Mouse (Mus musculus): ENCODE measurements around the gene Add1. TPM values are rescaled to one million over a fixed set of nuclear protein-coding genes. Genes with fewer than 3 reads are reported as not detected.

Add1 gene
- 176 and 187 TPM in 2 replicates for polyA plus RNA-seq (2015; fragmentation: Nextera tagmentation; extraction: Ambion mirVana)

DNA sequence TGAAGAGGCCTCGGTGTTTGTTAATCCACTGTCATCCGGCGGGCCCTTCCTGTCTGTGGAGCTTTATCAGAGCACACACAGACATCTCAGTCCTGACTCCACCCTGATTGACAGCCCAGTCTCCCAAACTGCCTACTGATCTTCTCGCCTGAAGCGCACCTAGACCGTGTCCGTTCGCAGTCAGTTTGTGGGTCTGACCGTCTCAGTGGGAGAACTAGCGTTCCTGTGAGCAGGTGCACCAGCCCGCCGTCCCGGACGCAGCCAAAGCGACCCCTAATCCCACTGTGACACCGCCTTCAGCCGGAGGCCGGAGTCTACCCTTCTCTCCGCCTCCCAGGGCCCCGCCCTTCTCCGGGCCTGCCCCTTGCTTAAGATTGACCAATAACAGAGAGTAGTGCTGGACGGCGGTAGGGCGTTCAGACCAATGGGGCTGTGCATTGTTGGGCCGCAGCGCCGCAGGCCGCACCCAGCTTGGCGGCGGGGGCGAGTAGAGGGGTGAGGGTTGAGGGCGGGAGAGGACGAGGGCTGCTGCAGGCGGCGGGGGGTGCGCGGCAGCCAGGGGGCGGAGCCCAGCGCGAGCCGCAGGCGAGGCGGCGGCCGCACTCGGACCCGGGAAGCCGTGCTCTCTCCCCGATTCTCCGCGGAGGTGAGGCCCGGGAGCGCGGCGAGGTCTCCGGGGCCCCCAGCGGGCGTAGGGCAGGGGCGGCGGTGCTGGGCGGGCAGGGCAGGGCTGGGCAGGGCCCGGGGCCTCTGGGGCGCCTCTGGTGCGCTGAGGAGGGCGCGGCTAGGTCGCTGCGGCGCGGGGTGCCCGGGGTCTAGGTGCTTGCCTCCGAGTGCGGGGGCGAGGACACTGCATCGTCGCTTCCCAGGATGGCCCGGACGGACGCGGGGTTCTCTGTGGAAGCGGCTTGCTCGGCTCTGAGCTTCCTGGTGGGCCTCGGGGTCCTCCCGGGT is at the start of gene Add1:
Add1 (plus strand) TSS at position 397 of the 954 bp plus-strand sequence.
- Histone ChIP-seq H3K9me3 (replicated peaks; ENCODE audit: control insufficient read depth, low read length) (no peaks in the 10 kb centered on the region), H3K4me1 (ENCODE audit: control insufficient read depth, insufficient read depth, low read length) (peaks cover 18% of the 10 kb centered on the region), H3K4me2 (ENCODE audit: low read depth, low read length) (peak within 1 kb of the TSS; percentile 84), H3K9ac (ENCODE audit: low read length) (peak within 1 kb of the TSS; percentile 99), H3K27me3 (ENCODE audit: control insufficient read depth, insufficient read depth, low read length) (no peaks in the 10 kb centered on the region), H3K27ac (ENCODE audit: low read length) (peak within 1 kb of the TSS; percentile 95), H3K36me3 (ENCODE audit: control insufficient read depth, insufficient read depth, low read length) (no peaks in the 10 kb centered on the region), H3K4me3 (replicated peaks; ENCODE audit: low read length) (peak within 1 kb of the TSS; percentile 88)
- under 1% methylated on average over 73 of the region's 84 CpGs for WGBS
- peak; percentile 100 for ATAC-seq (ENCODE audit: insufficient read depth, low FRiP score)

DNA sequence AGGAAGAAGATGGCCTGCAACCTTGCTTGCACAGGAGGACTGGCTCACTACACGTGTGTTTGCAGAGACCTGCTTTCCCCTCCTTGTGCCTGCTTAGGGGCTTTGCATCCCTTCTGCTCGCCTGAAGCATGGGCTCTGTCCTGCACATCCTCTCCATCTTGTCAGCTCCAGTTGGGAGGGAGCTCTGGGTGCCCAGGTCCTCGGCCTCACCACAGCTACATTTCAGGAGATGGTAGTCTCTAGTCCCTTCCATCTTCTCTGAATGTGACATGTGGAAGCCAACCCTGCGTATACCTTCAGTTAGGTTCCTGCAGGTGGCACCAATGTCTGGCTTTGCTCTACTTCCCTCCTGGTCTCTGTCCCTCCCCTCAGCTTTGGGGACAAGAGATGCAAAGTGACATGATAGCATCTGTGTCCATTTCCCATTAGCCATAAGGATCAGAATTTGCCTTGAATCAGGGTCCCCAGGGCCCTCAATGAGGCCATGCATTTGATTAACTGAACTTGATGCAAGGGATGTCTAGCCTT is 49.4 kb upstream of the Add1 start:
- H3K27me3 ChIP-seq (ENCODE audit: control insufficient read depth, insufficient read depth, low read length) = no peaks in the 10 kb centered on the region
- peaks cover 13% of the 10 kb centered on the region for H3K4me1 ChIP-seq (ENCODE audit: control insufficient read depth, insufficient read depth, low read length)
- H3K4me3 ChIP-seq (replicated peaks; ENCODE audit: low read length) = no peak overlapping the region
- H3K4me2 ChIP-seq (ENCODE audit: low read depth, low read length) = no peak overlapping the region
- ATAC-seq (ENCODE audit: insufficient read depth, low FRiP score) = no peak
- WGBS = 59% methylated on average over 4 of the region's 4 CpGs
- H3K9ac ChIP-seq (ENCODE audit: low read length) = no peak overlapping the region
- no peaks in the 10 kb centered on the region for H3K9me3 ChIP-seq (replicated peaks; ENCODE audit: control insufficient read depth, low read length)
- no peak overlapping the region for H3K27ac ChIP-seq (ENCODE audit: low read length)
- H3K36me3 ChIP-seq (ENCODE audit: control insufficient read depth, insufficient read depth, low read length) = no peaks in the 10 kb centered on the region

DNA sequence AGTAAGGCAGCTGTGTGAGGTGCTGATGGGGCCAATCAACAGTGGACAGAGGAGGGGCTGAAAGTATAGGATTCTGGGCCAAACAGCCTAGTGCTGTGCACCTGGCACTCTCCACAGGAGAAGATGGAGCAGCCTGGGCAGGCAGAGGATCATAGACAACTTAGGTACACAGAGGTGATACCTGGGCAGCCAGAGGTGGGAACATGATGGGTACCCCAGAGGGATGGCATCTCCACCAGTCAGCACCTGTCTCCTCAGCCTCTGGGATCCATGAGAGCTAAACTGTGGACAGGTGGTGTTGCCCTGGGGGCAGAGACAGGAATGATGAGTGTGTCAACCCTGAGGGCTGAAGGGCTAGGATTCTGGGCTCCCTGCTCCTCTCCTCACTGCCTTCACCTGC is 49.0 kb upstream of the Add1 start:
- H3K27ac ChIP-seq (ENCODE audit: low read length) = no peak overlapping the region
- no peaks in the 10 kb centered on the region for H3K9me3 ChIP-seq (replicated peaks; ENCODE audit: control insufficient read depth, low read length)
- no peak overlapping the region for H3K4me3 ChIP-seq (replicated peaks; ENCODE audit: low read length)
- H3K4me1 ChIP-seq (ENCODE audit: control insufficient read depth, insufficient read depth, low read length) = peaks cover 13% of the 10 kb centered on the region
- no peak overlapping the region for H3K9ac ChIP-seq (ENCODE audit: low read length)
- ATAC-seq (ENCODE audit: insufficient read depth, low FRiP score) = no peak
- no peaks in the 10 kb centered on the region for H3K27me3 ChIP-seq (ENCODE audit: control insufficient read depth, insufficient read depth, low read length)
- H3K36me3 ChIP-seq (ENCODE audit: control insufficient read depth, insufficient read depth, low read length) = no peaks in the 10 kb centered on the region
- no peak overlapping the region for H3K4me2 ChIP-seq (ENCODE audit: low read depth, low read length)

DNA sequence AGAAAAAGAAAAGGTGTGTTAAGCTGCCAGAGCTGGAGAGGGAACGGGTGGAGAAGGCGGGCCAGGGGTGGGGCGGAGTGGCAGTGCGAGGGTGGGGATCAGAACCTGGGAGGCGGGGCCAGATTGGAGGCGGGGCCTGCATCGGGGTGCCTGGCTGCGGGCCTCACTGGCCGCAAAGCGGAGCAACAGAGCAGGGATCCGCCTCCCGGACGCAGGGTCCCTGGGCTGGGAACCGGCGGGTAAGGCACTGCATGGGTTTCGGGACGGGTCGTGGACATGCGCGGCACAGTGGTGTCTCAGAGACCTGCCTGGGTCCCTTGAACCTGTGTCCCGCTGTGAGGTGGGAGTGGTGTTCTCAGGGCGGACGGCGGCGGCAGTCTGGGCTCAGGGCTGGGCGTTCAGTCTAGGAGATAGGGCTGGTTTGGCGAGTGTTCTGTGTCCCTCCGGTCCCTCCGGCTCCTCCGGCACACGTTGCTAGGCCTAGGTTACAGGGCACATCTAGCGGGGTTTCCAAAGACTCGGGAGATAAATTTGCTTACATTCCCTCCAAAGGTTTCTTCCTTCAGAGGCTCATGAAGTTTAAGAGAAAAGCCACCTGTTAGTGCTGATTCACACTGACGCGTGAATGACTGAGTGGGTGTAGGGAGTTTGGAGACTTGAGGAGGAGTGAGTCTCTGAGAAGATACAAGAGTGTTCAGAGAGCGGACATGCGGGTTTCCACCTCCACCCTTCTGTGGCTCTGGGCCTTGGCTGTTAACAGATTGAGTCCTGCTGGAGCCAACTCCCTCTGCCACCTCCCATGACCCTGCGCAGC is 47.6 kb upstream of the Add1 start, which contains the start of gene Sh3bp2:
Sh3bp2 (plus strand) TSS at position 176 of the 814 bp plus-strand sequence.
- 3% methylated on average over 38 of the region's 38 CpGs for WGBS
- Histone ChIP-seq H3K4me1 (ENCODE audit: control insufficient read depth, insufficient read depth, low read length) (peaks cover 10% of the 10 kb centered on the region), H3K27ac (ENCODE audit: low read length) (peak within 1 kb of the TSS; percentile 38; the same call in 1 of the 2 replicates), H3K36me3 (ENCODE audit: control insufficient read depth, insufficient read depth, low read length) (no peaks in the 10 kb centered on the region), H3K9me3 (replicated peaks; ENCODE audit: control insufficient read depth, low read length) (no peaks in the 10 kb centered on the region), H3K4me3 (replicated peaks; ENCODE audit: low read length) (peak within 1 kb of the TSS; percentile 69), H3K27me3 (ENCODE audit: control insufficient read depth, insufficient read depth, low read length) (no peaks in the 10 kb centered on the region), H3K9ac (ENCODE audit: low read length) (peak within 1 kb of the TSS; percentile 72), H3K4me2 (ENCODE audit: low read depth, low read length) (peak within 1 kb of the TSS; percentile 81)
- ATAC-seq (ENCODE audit: insufficient read depth, low FRiP score) = peak; percentile 94

DNA sequence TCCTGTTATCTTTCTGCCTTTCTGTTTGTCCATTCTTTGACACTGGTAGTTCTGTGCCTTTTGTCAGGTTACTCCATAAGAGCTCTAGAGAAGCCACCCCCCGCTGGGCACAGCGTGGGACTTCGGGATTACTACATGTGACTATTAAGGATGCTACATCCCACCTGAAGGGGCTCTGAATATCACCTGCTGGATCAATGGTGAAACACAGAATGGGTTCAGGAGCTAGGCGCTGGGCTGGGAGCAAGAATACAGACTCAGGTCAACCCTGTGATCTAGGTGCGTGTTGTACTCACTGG is 47.0 kb upstream of the Add1 start:
- H3K36me3 ChIP-seq (ENCODE audit: control insufficient read depth, insufficient read depth, low read length) = no peaks in the 10 kb centered on the region
- 46% methylated on average over 5 of the region's 5 CpGs for WGBS
- peak overlapping the region; percentile 38; the same call in 1 of the 2 replicates for H3K27ac ChIP-seq (ENCODE audit: low read length)
- peak overlapping the region; percentile 81 for H3K4me2 ChIP-seq (ENCODE audit: low read depth, low read length)
- peak overlapping the region; percentile 72; the same call in 1 of the 2 replicates for H3K9ac ChIP-seq (ENCODE audit: low read length)
- ATAC-seq (ENCODE audit: insufficient read depth, low FRiP score) = no peak
- peak overlapping the region; percentile 69 for H3K4me3 ChIP-seq (replicated peaks; ENCODE audit: low read length)
- H3K27me3 ChIP-seq (ENCODE audit: control insufficient read depth, insufficient read depth, low read length) = no peaks in the 10 kb centered on the region
- H3K9me3 ChIP-seq (replicated peaks; ENCODE audit: control insufficient read depth, low read length) = no peaks in the 10 kb centered on the region
- peaks cover 6% of the 10 kb centered on the region; the same call in 1 of the 2 replicates for H3K4me1 ChIP-seq (ENCODE audit: control insufficient read depth, insufficient read depth, low read length)

DNA sequence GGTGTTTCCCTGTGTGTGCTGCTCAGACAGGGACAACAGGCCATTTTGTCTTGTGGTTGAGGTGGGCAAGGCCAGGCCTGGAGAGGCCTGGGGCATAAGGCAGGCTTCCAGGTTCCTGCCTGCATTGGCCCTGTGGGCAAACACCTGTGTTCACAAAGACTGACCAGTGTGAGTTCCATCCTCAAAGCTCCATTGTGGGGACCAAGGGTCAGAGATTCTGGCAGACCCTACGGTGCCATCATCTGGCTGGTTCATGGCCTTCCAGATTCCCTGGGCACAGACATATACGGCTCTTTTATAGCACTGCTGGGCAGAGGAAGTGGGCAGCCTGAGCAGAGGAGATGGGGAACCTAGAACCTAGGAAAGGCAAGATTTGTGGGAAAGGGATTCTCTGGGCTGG is 46.1 kb upstream of the Add1 start:
- Histone ChIP-seq H3K27ac (ENCODE audit: low read length) (no peak overlapping the region), H3K36me3 (ENCODE audit: control insufficient read depth, insufficient read depth, low read length) (no peaks in the 10 kb centered on the region), H3K4me2 (ENCODE audit: low read depth, low read length) (no peak overlapping the region), H3K4me1 (ENCODE audit: control insufficient read depth, insufficient read depth, low read length) (peaks cover 6% of the 10 kb centered on the region; the same call in 1 of the 2 replicates), H3K27me3 (ENCODE audit: control insufficient read depth, insufficient read depth, low read length) (no peaks in the 10 kb centered on the region), H3K9me3 (replicated peaks; ENCODE audit: control insufficient read depth, low read length) (no peaks in the 10 kb centered on the region), H3K9ac (ENCODE audit: low read length) (no peak overlapping the region), H3K4me3 (replicated peaks; ENCODE audit: low read length) (no peak overlapping the region)
- 89% methylated on average over 2 of the region's 2 CpGs for WGBS
- ATAC-seq (ENCODE audit: insufficient read depth, low FRiP score) = no peak

DNA sequence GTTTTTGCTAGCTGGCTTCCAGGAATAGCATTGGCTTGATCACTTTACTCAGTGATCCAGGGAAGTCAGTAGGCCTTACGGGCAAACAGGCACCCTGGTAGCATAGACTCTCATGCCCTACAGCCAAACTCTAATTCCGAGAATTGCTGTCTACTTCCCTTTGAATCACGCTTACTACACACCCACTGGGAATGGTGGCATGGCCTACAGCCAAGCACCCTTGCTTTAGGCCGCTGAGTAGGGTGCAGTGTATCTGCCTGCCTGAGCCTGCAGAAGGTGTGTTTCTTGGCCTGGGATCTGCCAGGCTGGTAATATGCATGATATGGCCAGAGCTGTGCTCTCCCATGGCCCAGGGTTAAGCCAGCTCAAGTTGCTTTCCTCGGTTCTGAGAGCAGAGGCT is 44.7 kb upstream of the Add1 start:
- peaks cover 6% of the 10 kb centered on the region; the same call in 1 of the 2 replicates for H3K4me1 ChIP-seq (ENCODE audit: control insufficient read depth, insufficient read depth, low read length)
- no peak overlapping the region for H3K4me3 ChIP-seq (replicated peaks; ENCODE audit: low read length)
- ATAC-seq (ENCODE audit: insufficient read depth, low FRiP score) = no peak
- no peak overlapping the region for H3K9ac ChIP-seq (ENCODE audit: low read length)
- no peak overlapping the region for H3K27ac ChIP-seq (ENCODE audit: low read length)
- H3K4me2 ChIP-seq (ENCODE audit: low read depth, low read length) = no peak overlapping the region
- H3K9me3 ChIP-seq (replicated peaks; ENCODE audit: control insufficient read depth, low read length) = no peaks in the 10 kb centered on the region
- H3K27me3 ChIP-seq (ENCODE audit: control insufficient read depth, insufficient read depth, low read length) = no peaks in the 10 kb centered on the region
- WGBS = 72% methylated on average over 5 of the region's 5 CpGs
- no peaks in the 10 kb centered on the region for H3K36me3 ChIP-seq (ENCODE audit: control insufficient read depth, insufficient read depth, low read length)

DNA sequence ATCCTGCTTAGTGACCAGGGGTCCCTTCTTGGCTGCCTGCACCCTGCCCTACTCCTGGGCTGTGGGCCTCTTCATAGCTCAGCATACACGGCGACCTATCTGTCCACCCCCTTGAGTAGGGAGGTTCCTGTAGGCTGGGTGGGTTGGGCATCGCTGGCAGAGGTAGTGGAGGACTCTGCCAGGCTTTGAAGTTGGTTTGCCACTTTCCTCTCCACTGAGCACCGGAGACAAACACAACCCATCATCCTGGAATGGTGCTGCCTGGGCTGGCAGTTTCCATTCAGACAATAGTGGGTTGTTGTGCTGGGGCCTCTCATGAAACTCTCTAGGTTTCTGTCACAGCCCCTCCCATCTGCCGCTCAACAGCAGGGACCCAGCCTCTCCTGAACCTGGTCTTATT is 43.3 kb upstream of the Add1 start:
- Histone ChIP-seq H3K9me3 (replicated peaks; ENCODE audit: control insufficient read depth, low read length) (no peaks in the 10 kb centered on the region), H3K27ac (ENCODE audit: low read length) (no peak overlapping the region), H3K36me3 (ENCODE audit: control insufficient read depth, insufficient read depth, low read length) (no peaks in the 10 kb centered on the region), H3K4me2 (ENCODE audit: low read depth, low read length) (no peak overlapping the region), H3K9ac (ENCODE audit: low read length) (no peak overlapping the region; the same call in 1 of the 2 replicates), H3K4me3 (replicated peaks; ENCODE audit: low read length) (no peak overlapping the region), H3K27me3 (ENCODE audit: control insufficient read depth, insufficient read depth, low read length) (no peaks in the 10 kb centered on the region), H3K4me1 (ENCODE audit: control insufficient read depth, insufficient read depth, low read length) (peaks cover 6% of the 10 kb centered on the region; the same call in 1 of the 2 replicates)
- no peak for ATAC-seq (ENCODE audit: insufficient read depth, low FRiP score)
- WGBS = 67% methylated on average over 5 of the region's 5 CpGs

Data from stomach, embryonic 16.5 days (tissue).